Mouse (Mus musculus) adrenal gland, adult (tissue): ENCODE data around the gene Sept10.
A peak's percentile ranks its signal among the peaks of the same experiment; 100 is the strongest.
"Not testable (repeated sequence)": the region's sequence is repeated elsewhere in the genome, so short reads cannot be mapped to it uniquely, and the experiment has no call there.

Experiments
- DNase-seq, 2 experiments: peaks; one replicate each; pipeline ENCODE4 v3.0.0; 2022 to 2023; ENCODE audit warnings: low spot score in 1 of 2; ENCODE audit not compliant: inconsistent age in 2 of 2

The Sept10 gene

GRCm38 (mm10) chr10:59133478-59134009, 88.1 kb downstream of the Sept10 start:
- no peak for DNase-seq

GRCm38 (mm10) chr10:59131926-59132628, 89.6 kb downstream of the Sept10 start:
- DNase-seq = no peak

- DNase-seq = no peak
Observed at GRCm38 (mm10) chr10:59127637-59128036, 94.0 kb downstream of the Sept10 start.

- DNase-seq = no peak
Observed at GRCm38 (mm10) chr10:59125497-59125896, 96.2 kb downstream of the Sept10 start.

GRCm38 (mm10) chr10:59119811-59120210, 101.8 kb downstream of the Sept10 start:
- DNase-seq = no peak

- no peak for DNase-seq
Observed at GRCm38 (mm10) chr10:59119001-59119400, 102.6 kb downstream of the Sept10 start.

- no peak for DNase-seq
Observed at GRCm38 (mm10) chr10:59117555-59117954, 104.1 kb downstream of the Sept10 start.

- no peak for DNase-seq
Observed at GRCm38 (mm10) chr10:59116331-59116730, 105.3 kb downstream of the Sept10 start.

- DNase-seq = no peak
Observed at GRCm38 (mm10) chr10:59115691-59116090, 106.0 kb downstream of the Sept10 start.

GRCm38 (mm10) chr10:59114535-59115291, 106.9 kb downstream of the Sept10 start:
- peak; percentile 41 to 86 for DNase-seq

GRCm38 (mm10) chr10:59113386-59113785, 108.3 kb downstream of the Sept10 start:
- no peak for DNase-seq

- no peak for DNase-seq
Observed at GRCm38 (mm10) chr10:59112755-59113154, 108.9 kb downstream of the Sept10 start.

- DNase-seq = no peak
Observed at GRCm38 (mm10) chr10:59110386-59110785, 111.3 kb downstream of the Sept10 start.

- DNase-seq = peak; percentile 55 to 91
Observed at GRCm38 (mm10) chr10:59109015-59109414, 112.6 kb downstream of the Sept10 start.

- DNase-seq = no peak
Observed at GRCm38 (mm10) chr10:59106644-59107043, 115.0 kb downstream of the Sept10 start.

GRCm38 (mm10) chr10:59105885-59106284, 115.8 kb downstream of the Sept10 start:
- DNase-seq = no peak

GRCm38 (mm10) chr10:59104683-59105082, 117.0 kb downstream of the Sept10 start:
- DNase-seq = no peak

- not testable (repeated sequence) for DNase-seq
Observed at GRCm38 (mm10) chr10:59103076-59103475, 118.6 kb downstream of the Sept10 start.

- no peak for DNase-seq
Observed at GRCm38 (mm10) chr10:59091988-59092387, 129.7 kb downstream of the Sept10 start.
